Mouse (Mus musculus): Measurements from ENCODE around the gene Gdi1.
"Not testable (repeated sequence)": the region's sequence is repeated elsewhere in the genome, so short reads cannot be mapped to it uniquely, and the experiment has no call there.

Gene Gdi1

DNA sequence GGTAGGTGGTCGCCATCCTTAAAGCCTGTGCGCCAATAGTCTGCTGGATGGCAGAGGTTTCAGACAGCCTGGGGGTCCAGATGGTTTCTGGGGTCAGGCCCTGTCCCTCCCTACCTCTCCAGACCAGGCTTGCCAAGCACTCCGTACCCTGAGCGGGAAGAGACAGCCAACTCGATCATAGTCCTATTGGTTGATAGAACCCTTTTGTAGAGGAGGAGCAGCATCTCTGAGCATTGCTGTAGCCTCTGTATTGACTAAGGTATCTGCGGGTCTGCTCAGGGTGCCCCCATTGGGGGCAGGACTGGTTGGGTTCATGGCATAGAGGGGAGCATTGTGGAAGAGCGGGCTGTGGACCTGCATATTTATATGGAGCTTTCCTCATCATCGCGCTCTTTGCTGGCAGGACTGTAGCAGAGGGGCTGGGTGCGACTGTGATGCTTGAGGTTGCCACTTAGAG, 24.4 kb downstream of the Gdi1 start:
- no peak for DNase-seq (ENCODE audit: low spot score)

DNA sequence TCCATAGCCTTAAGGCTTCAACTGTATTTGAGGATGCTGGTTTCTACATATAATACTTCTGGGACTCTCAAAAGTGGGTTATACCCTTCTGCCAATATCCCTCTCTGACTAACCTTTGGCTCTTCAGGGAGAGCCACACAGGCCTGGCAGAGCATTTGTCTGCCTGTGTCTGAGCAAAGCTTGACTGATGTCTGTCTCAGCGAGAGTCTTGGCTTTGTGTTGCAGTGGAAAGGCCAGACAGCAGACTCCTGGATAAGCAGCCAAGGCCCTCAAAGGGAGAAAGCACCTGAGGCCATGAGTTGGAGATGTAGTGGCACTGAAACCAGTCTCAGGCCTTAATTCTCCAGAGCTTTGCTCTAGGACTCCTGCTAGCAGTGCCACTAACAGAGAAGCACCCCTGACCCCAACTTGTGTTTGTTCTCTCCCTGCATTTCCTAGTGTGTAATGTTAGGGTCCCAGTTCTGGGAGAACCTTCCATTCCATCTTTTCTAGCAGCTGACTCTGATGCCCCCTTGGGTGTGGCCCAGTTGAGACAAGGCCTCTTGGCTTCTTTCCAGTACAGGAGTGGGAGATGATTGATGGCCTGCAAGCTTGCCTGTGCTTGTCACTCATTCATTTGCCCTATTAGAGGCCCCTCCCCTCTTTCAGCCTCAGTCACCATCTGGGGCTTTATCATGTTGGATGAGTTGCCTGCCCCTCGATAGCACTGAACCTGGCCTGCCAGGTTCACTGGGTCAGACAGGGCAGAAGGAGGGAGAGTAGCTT, 25.6 kb downstream of the Gdi1 start:
- no peak for DNase-seq (ENCODE audit: low spot score)

DNA sequence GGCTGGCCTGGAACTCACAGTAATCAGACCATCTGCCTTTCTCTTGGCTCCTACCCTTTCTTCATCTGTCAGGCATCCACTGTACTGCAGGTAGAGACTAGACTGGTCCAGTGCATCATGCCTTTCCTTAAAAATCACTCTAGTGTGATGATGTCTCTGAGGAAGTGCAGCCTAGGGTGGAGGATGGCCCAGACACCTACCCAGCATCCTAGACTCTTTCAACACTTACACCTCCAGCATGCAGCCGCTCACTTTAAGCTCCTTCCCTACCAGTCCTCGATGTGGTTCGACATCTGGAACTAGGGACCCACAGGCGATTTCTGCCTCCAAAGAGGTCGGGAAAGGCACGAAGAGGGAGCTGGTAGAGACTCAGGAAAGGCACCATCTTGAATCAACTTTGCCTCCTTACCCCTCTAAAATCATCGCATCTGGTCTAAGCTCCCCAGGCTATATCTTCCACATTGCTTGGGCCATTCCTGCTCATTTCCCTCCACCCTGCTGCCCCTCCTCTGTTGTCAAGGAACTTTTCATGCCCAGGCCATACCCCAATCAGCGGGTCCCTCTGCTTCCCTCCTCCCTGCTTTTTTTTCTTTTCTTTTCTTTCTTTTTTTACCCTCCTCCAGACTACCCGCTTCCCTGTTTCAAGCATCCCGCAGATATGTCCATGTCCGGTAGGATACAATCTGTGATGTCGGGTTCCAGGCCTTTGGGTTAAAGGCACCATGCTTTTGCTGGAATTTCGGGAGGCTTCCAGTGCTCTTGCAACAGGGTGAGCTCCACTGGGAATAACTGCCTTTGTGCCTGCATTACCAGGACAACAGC, 48.1 kb downstream of the Gdi1 start:
- DNase-seq (ENCODE audit: low spot score) = no peak

DNA sequence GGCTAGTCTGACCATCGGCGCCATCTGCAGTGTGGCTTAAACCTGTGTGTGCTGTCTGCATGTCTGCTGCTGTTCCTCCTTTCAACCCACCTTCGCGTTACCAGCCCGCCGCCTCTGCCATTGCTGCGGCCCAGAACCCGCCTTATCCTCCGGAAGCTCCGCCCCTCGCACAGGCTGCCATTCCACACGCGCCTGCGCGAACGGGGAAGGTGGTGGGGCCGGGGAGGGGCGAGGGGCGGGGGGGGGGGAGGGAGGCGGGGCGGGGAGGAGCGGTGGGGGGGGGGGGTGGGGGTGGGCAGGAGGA, 48.6 kb downstream of the Gdi1 start, which contains the start of gene Lage3:
Lage3 (minus strand) TSS at position 152 of the 304 bp plus-strand sequence.
- DNase-seq (ENCODE audit: low spot score) = peak; percentile 84

DNA sequence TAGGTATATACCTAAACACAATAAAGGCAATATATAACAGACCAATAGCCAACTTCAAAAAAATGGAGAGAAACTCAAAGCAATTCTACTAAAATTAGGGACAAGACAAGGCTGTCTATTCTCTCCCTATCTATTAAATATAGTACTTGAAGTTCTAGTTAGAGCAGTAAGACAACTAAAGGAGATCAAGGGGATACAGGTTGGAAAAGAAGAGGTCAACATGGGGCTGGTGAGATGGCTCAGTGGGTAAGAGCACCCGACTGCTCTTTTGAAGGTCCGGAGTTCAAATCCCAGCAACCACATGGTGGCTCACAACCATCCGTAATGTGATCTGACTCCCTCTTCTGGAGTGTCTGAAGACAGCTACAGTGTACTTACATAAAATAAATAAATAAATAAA, 52.3 kb downstream of the Gdi1 start:
- DNase-seq (ENCODE audit: low spot score) = not testable (repeated sequence)

DNA sequence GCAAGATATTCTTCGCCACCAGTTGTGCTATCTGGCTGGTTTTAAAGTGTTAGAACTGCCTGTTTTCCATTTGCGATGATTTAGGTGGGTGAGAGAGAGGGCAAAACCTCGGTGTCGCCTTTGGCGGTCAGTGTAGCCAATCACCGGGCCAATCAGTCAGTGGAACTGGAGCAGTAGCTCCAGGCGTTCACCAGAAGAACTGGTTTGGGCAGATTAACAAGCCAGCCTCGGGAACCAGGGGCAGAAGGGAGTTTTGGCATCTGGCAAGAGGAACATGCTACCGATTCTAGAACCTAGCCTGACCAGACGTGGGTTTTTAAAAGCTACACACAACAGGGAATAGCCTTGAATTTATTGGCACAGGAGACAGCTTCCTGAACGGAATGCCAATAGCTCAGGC, 54.4 kb downstream of the Gdi1 start:
- no peak for DNase-seq (ENCODE audit: low spot score)
